Mouse (Mus musculus) hindlimb bud, embryonic 11.5 days (tissue): ENCODE measurements around the gene Frem1.

Experiments used
- DNase-seq: peaks from one replicate; pipeline ENCODE4 v3.0.0-alpha.2; 2012; ENCODE audit warnings: low read depth, low spot score; ENCODE audit errors: extremely low spot score

The Frem1 gene

GRCm38 (mm10) chr4:82874791-82875190 lies 177.3 kb downstream of the Frem1 start:
- no peak for DNase-seq

GRCm38 (mm10) chr4:82872548-82872947 lies 179.6 kb downstream of the Frem1 start:
- no peak for DNase-seq

GRCm38 (mm10) chr4:82872121-82872520 lies 180.0 kb downstream of the Frem1 start:
- no peak for DNase-seq

- DNase-seq: no peak
Observed at GRCm38 (mm10) chr4:82870931-82871330, 181.2 kb downstream of the Frem1 start.

GRCm38 (mm10) chr4:82867731-82868445 lies 184.3 kb downstream of the Frem1 start:
- no peak for DNase-seq

GRCm38 (mm10) chr4:82867111-82867510 lies 185.0 kb downstream of the Frem1 start:
- DNase-seq: no peak

- DNase-seq: no peak
Observed at GRCm38 (mm10) chr4:82864974-82865699, 187.0 kb downstream of the Frem1 start.

GRCm38 (mm10) chr4:82863316-82863715 lies 188.8 kb downstream of the Frem1 start:
- DNase-seq: no peak

GRCm38 (mm10) chr4:82861451-82861850 lies 190.7 kb downstream of the Frem1 start:
- no peak for DNase-seq

- no peak for DNase-seq
Observed at GRCm38 (mm10) chr4:82860566-82860965, 191.6 kb downstream of the Frem1 start.

- DNase-seq: no peak
Observed at GRCm38 (mm10) chr4:82859131-82860125, 192.7 kb downstream of the Frem1 start, which contains the start of gene Zdhhc21. Zdhhc21 (minus strand) TSS chr4:82859958.

GRCm38 (mm10) chr4:82858431-82859010 lies 193.6 kb downstream of the Frem1 start:
- no peak for DNase-seq

GRCm38 (mm10) chr4:82856986-82857385 lies 195.2 kb downstream of the Frem1 start:
- DNase-seq: no peak

- DNase-seq: no peak
Observed at GRCm38 (mm10) chr4:82853809-82854208, 198.3 kb downstream of the Frem1 start.

- no peak for DNase-seq
Observed at GRCm38 (mm10) chr4:82848552-82849234, 203.4 kb downstream of the Frem1 start.
